Mouse (Mus musculus) adrenal gland, postnatal 25 days (tissue): ENCODE measurements around the gene Tgm5. TPM values are rescaled to one million over a fixed set of nuclear protein-coding genes. Genes with fewer than 3 reads are reported as not detected.
"Not testable (repeated sequence)": the region's sequence is repeated elsewhere in the genome, so short reads cannot be mapped to it uniquely, and the experiment has no call there.

Source experiments
- DNase-seq: peaks from one replicate; pipeline ENCODE4 v3.0.0; 2021; ENCODE audit warnings: mixed read lengths
- long read RNA-seq: library from polyadenylated mRNA; stranded (forward); transcript quantifications from one replicate; pipeline ENCODE4 v2.0.0, GENCODE M21; 2021
- total RNA-seq: library from RNA; stranded (reverse); gene quantifications from 2 replicates; pipeline ENCODE4 v1.2.3, GENCODE M21; 2021

Tgm5 gene
- total RNA-seq, result not detected in 2 replicates
- long read RNA-seq, result 0 reads

GRCm38 (mm10) chr2:121085480-121086185 is at the start of gene Tgm5:
Tgm5 (minus strand) TSS chr2:121085841.
- no peak for DNase-seq

GRCm38 (mm10) chr2:121132822-121133221 is 47.2 kb upstream of the Tgm5 start:
- DNase-seq, result no peak

GRCm38 (mm10) chr2:121128865-121129620 is 43.4 kb upstream of the Tgm5 start:
- DNase-seq, result no peak

- DNase-seq, result no peak
Measured at GRCm38 (mm10) chr2:121127536-121127935, 41.9 kb upstream of the Tgm5 start.

- not testable (repeated sequence) for DNase-seq
Measured at GRCm38 (mm10) chr2:121126302-121126701, 40.7 kb upstream of the Tgm5 start.

- DNase-seq, result no peak
Measured at GRCm38 (mm10) chr2:121119260-121119659, 33.6 kb upstream of the Tgm5 start.

GRCm38 (mm10) chr2:121115418-121115817 is 29.8 kb upstream of the Tgm5 start:
- DNase-seq, result no peak

GRCm38 (mm10) chr2:121109695-121110094 is 24.1 kb upstream of the Tgm5 start, which contains the start of gene Tgm7:
Tgm7 (minus strand) TSS chr2:121109795.
- DNase-seq, result no peak

- no peak for DNase-seq
Measured at GRCm38 (mm10) chr2:121105940-121106339, 20.3 kb upstream of the Tgm5 start.

GRCm38 (mm10) chr2:121102051-121102450 is 16.4 kb upstream of the Tgm5 start:
- peak; percentile 57 for DNase-seq

- no peak for DNase-seq
Measured at GRCm38 (mm10) chr2:121089751-121090150, 4.1 kb upstream of the Tgm5 start.

- DNase-seq, result no peak
Measured at GRCm38 (mm10) chr2:121088507-121088906, 2.9 kb upstream of the Tgm5 start.

GRCm38 (mm10) chr2:121082626-121083025 is 3.0 kb downstream of the Tgm5 start:
- DNase-seq, result no peak

- no peak for DNase-seq
Measured at GRCm38 (mm10) chr2:121074747-121075146, 10.9 kb downstream of the Tgm5 start.

- DNase-seq, result no peak
Measured at GRCm38 (mm10) chr2:121071871-121072270, 13.8 kb downstream of the Tgm5 start.

- DNase-seq, result no peak
Measured at GRCm38 (mm10) chr2:121069506-121069905, 16.1 kb downstream of the Tgm5 start.

GRCm38 (mm10) chr2:121067116-121067515 is 18.5 kb downstream of the Tgm5 start:
- no peak for DNase-seq

GRCm38 (mm10) chr2:121061315-121061714 is 24.3 kb downstream of the Tgm5 start:
- no peak for DNase-seq

- no peak for DNase-seq
Measured at GRCm38 (mm10) chr2:121057997-121058396, 27.6 kb downstream of the Tgm5 start.

GRCm38 (mm10) chr2:121055915-121056314 is 29.7 kb downstream of the Tgm5 start:
- no peak for DNase-seq

- DNase-seq, result no peak
Measured at GRCm38 (mm10) chr2:121054060-121054459, 31.6 kb downstream of the Tgm5 start.

- no peak for DNase-seq
Measured at GRCm38 (mm10) chr2:121052176-121052575, 33.5 kb downstream of the Tgm5 start.

GRCm38 (mm10) chr2:121045653-121046052 is 40.0 kb downstream of the Tgm5 start:
- no peak for DNase-seq

- no peak for DNase-seq
Measured at GRCm38 (mm10) chr2:121041098-121041497, 44.5 kb downstream of the Tgm5 start.
